Mouse (Mus musculus): Measurements from ENCODE around the gene Lamb2. TPM values are rescaled to one million over a fixed set of nuclear protein-coding genes. Genes with fewer than 3 reads are reported as not detected.

Lamb2 gene
- total RNA-seq (2023) = 1 to 10 TPM in 1 of 2 experiments, under 1 TPM in 1; 0.96 to 1.7 TPM

DNA sequence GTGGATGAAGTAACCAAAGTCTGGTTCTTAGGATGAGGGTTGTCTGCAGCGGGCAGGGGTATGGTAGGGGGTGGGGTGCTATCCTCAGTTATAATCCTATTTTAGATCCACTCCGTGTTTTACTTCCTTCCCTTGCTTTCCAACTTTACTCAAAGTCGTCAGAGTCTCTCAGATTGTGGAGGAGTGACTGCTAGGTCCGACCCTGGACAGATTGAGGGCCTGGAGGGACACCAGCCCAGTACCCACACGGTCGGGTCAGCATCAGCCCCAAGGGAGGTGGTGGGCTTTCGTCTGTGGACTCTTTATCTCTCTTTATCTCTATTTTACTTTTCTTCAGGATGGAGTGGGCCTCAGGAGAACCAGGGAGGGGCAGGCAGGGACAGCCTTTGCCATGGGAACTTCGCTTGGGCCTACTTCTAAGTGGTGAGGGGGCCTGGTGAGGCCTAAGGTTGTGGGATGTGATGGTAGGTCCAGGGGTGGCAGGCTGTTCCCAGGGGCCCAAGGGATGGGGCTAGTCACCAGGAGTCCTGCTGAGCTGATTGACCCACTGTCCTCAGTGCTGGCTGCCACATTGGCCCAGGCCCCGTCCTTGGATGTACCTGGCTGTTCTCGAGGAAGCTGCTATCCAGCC lies at the start of gene Lamb2:
Lamb2 (plus strand) TSS at position 16 of the 631 bp plus-strand sequence.

DNA sequence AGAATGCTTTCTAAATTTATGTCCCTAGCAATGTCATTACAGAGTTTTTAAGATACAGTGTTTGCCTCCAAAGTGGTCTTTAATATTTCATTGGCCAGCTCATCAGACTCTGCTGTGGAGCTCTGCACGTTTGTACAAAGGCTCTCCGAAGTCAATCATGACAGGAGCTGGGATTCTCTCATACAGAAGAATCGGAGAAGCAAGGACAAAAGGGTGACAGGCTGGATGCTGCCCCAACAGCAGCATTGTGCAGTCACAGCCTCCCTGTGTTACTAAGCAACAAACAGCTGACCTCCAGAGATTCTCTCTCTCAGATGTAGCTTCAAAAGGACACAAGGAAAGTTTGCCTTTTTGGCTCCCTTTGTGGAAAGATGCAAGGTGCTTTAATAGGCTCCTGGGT lies 43.4 kb upstream of the Lamb2 start, which contains the start of gene BC048562:
BC048562 (plus strand) TSS at position 301 of the 400 bp plus-strand sequence.

DNA sequence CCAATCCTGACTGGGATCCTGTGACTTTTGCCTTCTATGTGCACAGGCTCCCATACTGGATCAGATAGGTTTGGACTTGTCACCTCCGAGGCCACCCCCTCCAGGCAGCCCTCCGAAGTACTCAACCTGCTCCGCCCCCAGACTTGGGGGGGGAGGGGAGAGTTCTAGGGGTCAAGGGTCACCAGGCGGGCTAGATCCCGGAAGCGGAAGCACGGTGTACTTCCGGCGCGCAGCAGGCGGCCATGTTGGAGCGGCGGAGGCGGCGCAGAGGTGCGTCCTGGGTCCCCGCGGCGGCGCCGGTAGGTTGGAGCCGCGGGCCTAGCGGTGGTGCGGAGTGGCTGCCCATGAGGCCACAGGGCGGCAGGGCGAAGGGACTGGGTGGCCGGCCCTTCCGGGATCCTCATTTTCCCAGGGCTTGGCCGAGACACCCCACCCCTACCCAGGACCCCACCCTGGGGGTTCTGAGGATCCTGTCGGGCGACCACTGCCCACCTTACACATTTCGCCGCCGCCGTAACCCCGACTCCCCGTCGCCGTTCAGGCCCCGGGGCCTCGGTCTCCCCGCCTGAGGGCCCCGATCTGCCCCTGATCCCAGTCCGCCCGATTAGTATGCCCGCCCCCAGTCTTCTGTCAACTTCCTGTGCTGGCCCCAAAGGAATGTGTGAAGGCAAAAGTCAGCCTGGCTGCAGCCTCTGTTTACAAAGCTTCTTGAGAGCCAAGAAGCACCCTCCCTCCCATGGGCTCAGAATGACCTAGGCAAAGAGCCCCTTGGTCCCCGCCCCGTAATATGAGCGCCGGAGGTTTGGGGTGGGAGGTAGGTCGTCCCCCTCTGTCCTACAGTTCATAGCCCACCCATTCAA lies 19.0 kb upstream of the Lamb2 start, which contains the start of gene Ccdc71:
Ccdc71 (plus strand) TSS at position 209 of the 860 bp plus-strand sequence.

DNA sequence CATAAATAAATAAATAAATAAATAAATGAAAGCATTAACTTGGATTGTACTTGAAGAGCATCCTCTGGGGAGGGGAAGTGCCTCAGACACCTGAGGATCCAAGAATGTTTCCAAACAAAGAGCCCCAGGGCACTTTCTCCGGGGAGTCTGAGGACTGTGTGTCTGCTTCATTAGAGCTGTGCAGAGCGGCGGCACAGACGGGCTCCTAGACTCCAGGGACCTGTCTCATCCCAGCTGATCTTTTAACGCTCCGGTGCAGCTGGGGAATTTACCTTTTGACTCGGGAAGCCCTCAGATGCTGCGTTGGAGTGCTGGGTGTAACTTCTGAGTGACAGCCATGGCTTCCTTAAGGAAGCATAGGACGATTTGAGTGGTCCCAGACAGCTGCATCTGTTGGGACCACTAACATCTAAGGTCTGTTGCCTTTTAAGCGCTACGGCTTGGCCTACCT lies 18.3 kb upstream of the Lamb2 start, which contains the start of gene Klhdc8b:
Klhdc8b (minus strand) TSS at position 401 of the 451 bp plus-strand sequence.

DNA sequence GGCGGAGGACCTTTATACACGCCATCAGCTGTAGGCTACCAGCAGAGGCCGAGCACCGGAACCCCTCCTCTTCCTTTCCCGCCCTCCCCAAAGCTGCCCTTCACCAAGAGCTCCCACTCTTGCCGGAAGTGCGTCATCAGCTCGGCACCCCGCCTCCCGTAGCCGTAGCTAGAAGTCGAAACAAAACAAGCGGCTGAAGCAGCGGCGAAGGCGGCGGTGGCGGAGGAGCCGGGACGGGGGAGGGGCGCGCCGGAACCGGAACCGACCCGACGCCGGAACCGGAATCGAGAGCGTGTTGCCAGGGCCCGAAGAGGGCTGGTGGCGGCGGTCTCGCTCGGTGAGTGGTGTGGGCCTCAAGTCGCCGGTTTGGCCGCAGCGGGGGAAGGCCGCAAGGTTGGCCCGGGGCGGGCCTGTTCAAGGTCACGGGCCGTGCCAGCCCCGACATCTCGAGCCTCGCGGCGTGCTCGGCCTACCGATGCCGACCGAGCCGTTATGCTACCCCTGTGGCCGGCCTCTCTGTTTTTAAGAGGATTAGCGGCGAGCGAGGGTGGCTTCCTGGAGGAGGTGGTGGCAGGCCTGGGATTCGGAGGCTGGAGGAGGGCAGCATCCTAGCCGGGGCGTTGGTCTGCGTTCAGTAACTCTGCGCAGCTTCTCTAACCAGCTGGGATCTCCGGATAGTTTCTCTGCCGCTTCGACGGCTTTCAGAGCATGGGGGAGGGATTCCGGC lies 11.2 kb downstream of the Lamb2 start, which contains the start of gene Usp19:
Usp19 (plus strand) TSS at position 44 of the 727 bp plus-strand sequence.

DNA sequence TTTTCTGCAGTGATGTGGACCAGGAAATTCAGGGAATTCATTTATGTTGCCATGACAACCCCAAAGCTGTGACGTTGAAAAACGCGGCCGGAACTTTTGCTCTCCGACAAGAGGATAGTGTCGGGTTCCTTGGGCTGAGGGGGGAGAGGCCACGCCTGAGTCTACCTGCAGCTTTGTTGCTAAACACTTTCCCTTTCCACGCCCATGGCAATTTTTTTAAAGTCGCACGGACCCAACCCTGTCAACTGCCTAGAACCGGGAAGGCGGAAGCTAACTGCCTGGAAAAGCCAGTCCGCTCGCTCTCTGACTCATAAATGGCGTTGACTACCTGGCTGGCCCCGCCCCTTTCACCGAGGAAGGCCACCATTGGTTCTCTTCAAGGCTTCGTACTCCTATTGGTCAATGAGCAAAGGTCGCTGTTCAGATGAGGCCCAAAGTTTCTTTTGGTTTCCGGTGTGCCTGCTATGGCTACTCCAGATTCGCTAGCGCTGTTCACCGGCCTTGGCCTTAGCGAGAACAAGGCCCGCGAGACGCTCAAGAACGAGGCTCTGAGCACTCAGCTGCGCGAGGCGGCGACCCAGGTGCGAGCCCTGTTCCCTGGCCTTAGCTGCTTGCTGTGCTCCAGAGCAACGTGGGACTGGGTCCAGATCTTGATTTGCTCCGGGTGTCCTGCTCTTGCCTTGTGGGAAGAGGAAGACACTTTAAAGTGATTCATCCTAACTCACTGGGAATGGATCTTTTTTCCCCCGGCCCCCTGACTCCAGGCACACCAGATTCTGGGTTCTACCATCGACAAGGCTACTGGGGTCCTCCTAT lies 28.3 kb downstream of the Lamb2 start, which contains the start of gene Qars:
Qars (plus strand) TSS at position 88 of the 816 bp plus-strand sequence.

DNA sequence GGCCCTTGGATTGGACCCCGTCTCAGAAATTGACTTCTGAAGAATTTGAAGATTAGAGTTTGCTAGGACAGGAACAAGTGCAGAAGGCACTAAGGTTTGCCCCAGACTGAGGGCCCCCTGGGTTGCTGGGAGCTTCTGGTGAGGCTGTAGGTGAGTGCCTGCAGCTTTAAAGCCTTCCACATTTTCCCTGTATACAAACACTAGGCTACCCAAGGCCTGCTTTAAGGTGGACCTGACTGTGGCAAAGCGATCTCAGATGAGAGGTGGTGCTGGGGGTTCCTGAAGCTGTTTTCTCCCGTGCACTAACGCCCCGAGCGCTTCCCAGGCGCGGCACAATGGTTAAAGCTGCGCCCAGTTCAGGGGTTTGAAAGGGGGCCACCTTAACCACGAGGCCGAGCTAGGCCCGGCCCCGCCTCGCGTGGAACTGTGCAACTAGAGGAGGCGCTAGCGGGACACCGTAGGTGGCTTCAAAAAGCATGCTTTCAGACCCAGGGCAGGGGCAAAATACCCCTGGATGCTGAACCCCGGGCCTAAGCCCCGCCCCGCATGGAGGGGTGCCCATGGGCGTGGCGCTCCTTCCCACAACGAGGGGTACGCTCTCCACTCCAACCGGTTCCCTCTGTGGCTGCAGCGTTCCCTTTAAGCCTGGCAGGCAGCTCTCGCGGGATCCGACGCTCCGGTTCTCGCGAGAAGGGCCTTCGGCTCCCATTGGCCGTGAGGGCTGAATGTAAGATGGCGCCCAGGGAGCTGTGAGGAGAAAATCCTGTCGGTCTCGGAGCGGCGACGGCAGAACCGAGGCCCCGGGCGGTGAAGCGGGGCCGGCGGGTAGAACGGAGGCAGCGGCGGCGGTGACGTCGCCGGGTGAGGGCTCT lies 37.1 kb downstream of the Lamb2 start, which contains the start of gene Qrich1:
Qrich1 (plus strand) TSS at position 427 of the 872 bp plus-strand sequence.

Other genes with a start within 250 kb of the Lamb2 start
- gene Dag1, start 215.8 kb upstream of the Lamb2 start, total RNA-seq (2023) = 1 to 10 TPM; 6.3 to 6.9 TPM
- 1 to 10 TPM; 1.0 to 2.8 TPM for gene Nicn1, start 189.3 kb upstream of the Lamb2 start, total RNA-seq (2023)
- under 1 TPM in 1 of 2 experiments, not detected in 1; 0.68 TPM for gene Amt, start 182.9 kb upstream of the Lamb2 start, total RNA-seq (2023)
- 100 to 1,000 TPM; 425 to 443 TPM for gene Rhoa, start 173.6 kb upstream of the Lamb2 start, total RNA-seq (2023)
- gene Tcta, start 173.6 kb upstream of the Lamb2 start, total RNA-seq (2023) = 10 to 100 TPM; 13.5 to 13.9 TPM
- gene Gpx1, start 140.8 kb upstream of the Lamb2 start, total RNA-seq (2023) = 1,000 to 10,000 TPM; 1,372 to 1,471 TPM
- gene Usp4, start 131.9 kb upstream of the Lamb2 start, total RNA-seq (2023) = 100 to 1,000 TPM; 119 to 129 TPM
- 1 to 10 TPM; 1.6 to 2.5 TPM for gene 1700102P08Rik, start 86.9 kb upstream of the Lamb2 start, total RNA-seq (2023)
- not detected for gene Ccdc36, start 51.3 kb upstream of the Lamb2 start, total RNA-seq (2023)
- gene BC048562, start 43.3 kb upstream of the Lamb2 start, total RNA-seq (2023) = not detected
- gene Ccdc71, start 19.2 kb upstream of the Lamb2 start, total RNA-seq (2023) = 10 to 100 TPM; 11.6 to 14.8 TPM
- 1 to 10 TPM; 2.1 to 2.2 TPM for gene Klhdc8b, start 18.2 kb upstream of the Lamb2 start, total RNA-seq (2023)
- 100 to 1,000 TPM; 123 to 147 TPM for gene Usp19, start 10.9 kb downstream of the Lamb2 start, total RNA-seq (2023)
- 100 to 1,000 TPM; 107 to 126 TPM for gene Qars, start 28.0 kb downstream of the Lamb2 start, total RNA-seq (2023)
- gene Qrich1, start 37.1 kb downstream of the Lamb2 start, total RNA-seq (2023) = 10 to 100 TPM; 82.5 to 91.3 TPM
- gene Impdh2, start 80.5 kb downstream of the Lamb2 start, total RNA-seq (2023) = 100 to 1,000 TPM; 102 to 111 TPM
- 10 to 100 TPM; 21.8 to 22.4 TPM for gene Ndufaf3, start 87.7 kb downstream of the Lamb2 start, total RNA-seq (2023)
- 10 to 100 TPM; 24.9 to 27.7 TPM for gene Dalrd3, start 90.2 kb downstream of the Lamb2 start, total RNA-seq (2023)
- gene Wdr6, start 99.0 kb downstream of the Lamb2 start, total RNA-seq (2023) = 1 to 10 TPM; 5.9 to 6.6 TPM
- 1 to 10 TPM in 1 of 2 experiments, under 1 TPM in 1; 0.48 to 1.1 TPM for gene P4htm, start 117.9 kb downstream of the Lamb2 start, total RNA-seq (2023)
- gene Arih2, start 169.7 kb downstream of the Lamb2 start, total RNA-seq (2023) = 10 to 100 TPM; 67.0 to 74.0 TPM
- gene Slc25a20, start 182.4 kb downstream of the Lamb2 start, total RNA-seq (2023) = 10 to 100 TPM; 19.1 to 22.3 TPM
- 10 to 100 TPM; 13.0 to 16.8 TPM for gene Prkar2a, start 209.6 kb downstream of the Lamb2 start, total RNA-seq (2023)

Measured in neutrophil, adult 83 days (primary cell).